Mouse (Mus musculus) cerebellum, adult 2 months (tissue): ENCODE data around the gene Lpar5.

Experiments
- CTCF ChIP-seq: fragments of 200-500 bp; IDR thresholded peaks from 2 replicates; pipeline ENCODE4 v1.5.1; 2011; ENCODE audit warnings: low read depth, mild to moderate bottlenecking, control low read depth, low read length, moderate library complexity, borderline replicate concordance; ENCODE audit not compliant: insufficient read depth
- POLR2A ChIP-seq: fragments of 200-500 bp; IDR thresholded peaks from 2 replicates; pipeline ENCODE4 v1.6.1; 2011; ENCODE audit warnings: low read length, control low read depth, borderline replicate concordance; ENCODE audit not compliant: insufficient read depth

GRCm38 (mm10) chr6:125097346-125097689 is 29.6 kb downstream of the Lpar5 start:
- TF ChIP-seq POLR2A (no peak), CTCF (no peak)
